Mouse (Mus musculus) myocyte (in vitro differentiated cells): ENCODE data around the gene Spata16.

Experiments
- CEBPB ChIP-seq: IDR thresholded peaks from 2 replicates; pipeline ENCODE4 v1.6.1; 2011; ENCODE audit warnings: mild to moderate bottlenecking, moderate library complexity; ENCODE audit not compliant: poor library complexity, insufficient read depth, severe bottlenecking
- MAX ChIP-seq: IDR thresholded peaks from one replicate; pipeline ENCODE4 v1.6.1; 2011; ENCODE audit warnings: low read depth, mild to moderate bottlenecking, control low read depth
- MYOD1 ChIP-seq, 3 experiments: IDR thresholded peaks; one replicate each; pipeline ENCODE4 v1.6.1; 2011; ENCODE audit warnings: control low read depth in 2 of 3, low read depth in 2 of 3, mild to moderate bottlenecking in 2 of 3, moderate library complexity in 1 of 3; ENCODE audit not compliant: insufficient read length in 2 of 3, control insufficient read depth in 1 of 3
- POLR2A ChIP-seq: IDR thresholded peaks from one replicate; pipeline ENCODE4 v1.6.1; 2011; ENCODE audit warnings: low read depth, mild to moderate bottlenecking, control low read depth, moderate library complexity; ENCODE audit not compliant: insufficient read length
- POLR2AphosphoS2 ChIP-seq: IDR thresholded peaks from one replicate; pipeline ENCODE4 v1.6.1; 2011; ENCODE audit warnings: low read depth, control low read depth; ENCODE audit not compliant: insufficient read length
- TCF12 ChIP-seq: IDR thresholded peaks from one replicate; pipeline ENCODE4 v1.6.1; 2011; ENCODE audit warnings: mild to moderate bottlenecking, control low read depth; ENCODE audit not compliant: poor library complexity, insufficient read depth, severe bottlenecking
- TCF3 ChIP-seq: IDR thresholded peaks from one replicate; pipeline ENCODE4 v1.6.1; 2011; ENCODE audit warnings: low read depth, control low read depth; ENCODE audit not compliant: insufficient read length
- USF1 ChIP-seq: IDR thresholded peaks from one replicate; pipeline ENCODE4 v1.6.1; 2011; ENCODE audit warnings: low read depth, mild to moderate bottlenecking, control low read depth, moderate library complexity

GRCm38 (mm10) chr3:26970529-26970928 is 333.1 kb downstream of the Spata16 start:
- TF ChIP-seq POLR2A (no peak), CEBPB (no peak), USF1 (no peak), TCF12 (no peak), TCF3 (no peak), MAX (no peak), MYOD1 (IDR thresholded peaks at IDR 0.05; ENCODE audit: control insufficient read depth in 1 of 3, insufficient read length in 2 of 3, low read depth in 2 of 3) (no peak), POLR2AphosphoS2 (no peak)
